Mouse (Mus musculus) B cell, adult (primary cell): ENCODE data around the gene Prdx2. TPM values are rescaled to one million over a fixed set of nuclear protein-coding genes. Genes with fewer than 3 reads are reported as not detected.

Experiments used
- total RNA-seq: library from RNA; stranded (reverse); gene quantifications from 4 replicates; pipeline ENCODE4 v1.2.4, GENCODE M21; 2023; ENCODE audit not compliant: inconsistent age

Gene Prdx2
- total RNA-seq: 57.4 to 60.7 TPM (median 59.6 TPM) in 4 replicates

DNA sequence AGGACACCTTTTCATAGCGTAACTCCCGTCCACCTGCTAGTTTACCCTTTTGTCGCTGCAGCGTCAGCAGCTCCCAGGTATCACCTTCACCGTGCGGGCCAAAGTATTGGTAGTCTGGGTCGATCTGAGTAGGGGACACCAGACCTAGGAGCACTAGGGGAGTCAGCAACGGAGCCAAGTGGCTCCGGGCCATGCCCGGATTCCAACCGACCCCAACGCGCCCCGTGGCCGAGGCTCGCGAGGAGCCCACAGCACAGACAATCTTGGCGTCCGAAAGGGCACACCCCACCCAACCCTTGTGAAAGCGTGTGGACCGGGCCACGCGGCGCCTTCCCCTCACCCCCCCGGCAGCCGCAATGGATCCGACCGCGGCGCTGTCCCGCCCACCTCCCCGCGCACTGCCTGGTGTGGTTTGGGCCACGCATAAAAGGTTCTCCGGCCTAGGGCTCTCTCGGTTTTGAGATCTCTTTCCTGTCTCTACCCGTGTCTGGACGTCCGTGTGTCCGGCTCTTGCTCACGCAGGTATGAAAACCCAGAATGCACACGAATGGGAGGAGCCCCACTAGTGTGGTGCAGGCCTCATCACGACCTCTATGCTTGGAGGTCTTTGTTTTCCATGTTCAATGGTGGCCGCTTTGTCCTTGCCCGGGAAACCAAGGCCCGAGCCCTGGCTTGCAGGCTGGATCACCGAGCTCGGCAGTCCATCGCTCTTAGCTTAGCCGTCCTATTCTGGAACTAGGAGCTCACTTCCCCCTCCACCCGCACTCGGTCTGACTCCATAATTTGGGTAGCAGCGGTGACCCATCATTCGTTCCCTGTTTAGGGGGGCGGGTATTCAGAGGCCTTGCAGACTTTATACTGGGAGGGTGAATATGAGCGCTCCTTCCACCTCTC lies at the start of gene Prdx2, which contains the start of the genes Gm49661 and Rnaseh2a:
TSS of gene Prdx2 (plus strand) at position 347 of the 894 bp plus-strand sequence.
TSS of gene Gm49661 (minus strand) at position 193 of the 894 bp plus-strand sequence.
TSS of gene Rnaseh2a (minus strand) at position 527 of the 894 bp plus-strand sequence.

DNA sequence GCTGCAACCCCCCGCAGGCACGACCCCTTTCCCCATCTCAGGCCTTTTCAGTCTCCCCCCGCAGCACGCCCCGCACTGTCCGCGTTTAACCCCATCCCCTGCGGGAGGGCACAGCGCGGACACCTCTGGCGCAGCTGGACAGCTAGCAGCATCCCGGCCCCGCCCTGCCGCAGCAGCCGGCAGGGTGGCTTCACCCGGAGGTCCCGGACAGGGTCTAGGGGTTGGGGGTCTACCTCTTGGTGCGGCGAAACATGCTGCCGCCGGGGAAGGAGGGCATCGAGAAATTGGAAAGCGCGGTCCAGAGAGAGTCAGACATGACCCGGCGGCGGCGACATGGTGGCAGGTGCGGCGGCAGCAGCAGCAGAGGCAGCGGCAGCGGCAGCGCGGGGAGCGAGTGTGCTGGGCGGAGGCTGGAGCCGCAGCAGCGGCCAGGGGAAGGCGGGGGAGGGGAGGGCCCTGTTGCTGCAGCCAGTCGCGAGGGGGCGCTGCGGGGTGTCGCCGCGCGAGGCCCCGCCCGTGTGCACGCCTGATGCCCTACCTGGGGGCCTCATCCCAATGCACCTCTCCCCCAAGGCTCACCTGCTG lies 32.3 kb upstream of the Prdx2 start, which contains the start of gene Mast1:
TSS of gene Mast1 (minus strand) at position 398 of the 585 bp plus-strand sequence.

DNA sequence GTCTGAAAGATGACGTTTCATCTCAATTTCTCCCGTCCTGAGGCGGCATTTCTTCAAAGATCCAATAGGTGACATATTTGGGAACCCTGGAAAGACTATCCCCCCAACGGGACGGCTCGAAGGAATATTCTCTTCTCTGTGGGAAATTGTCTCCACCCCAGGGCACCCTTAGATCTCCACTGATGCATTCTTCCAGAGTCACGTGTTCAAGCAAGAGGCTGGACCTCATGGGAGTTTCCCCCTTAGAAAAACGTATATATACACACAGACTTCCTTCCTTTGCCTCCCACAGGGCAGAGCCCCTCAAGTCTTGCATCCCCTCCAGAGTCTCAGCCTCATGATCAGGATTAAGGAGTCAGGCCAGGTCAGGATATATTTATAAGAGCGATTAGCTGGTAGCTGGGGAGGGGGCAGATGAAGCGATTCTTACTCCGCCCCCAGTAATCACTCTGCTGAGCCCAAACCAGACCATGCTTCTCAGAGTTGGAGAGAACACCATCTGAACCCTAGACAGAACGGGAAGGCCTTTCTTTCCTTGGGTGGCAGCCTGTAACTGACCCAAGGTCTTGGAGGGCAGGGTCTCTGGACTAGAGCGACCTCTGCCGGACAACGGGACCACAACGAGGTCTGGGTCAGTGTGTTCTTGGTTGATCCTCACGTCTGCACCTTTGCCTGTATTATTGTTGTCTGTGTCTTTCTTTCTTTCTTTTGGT lies 22.7 kb upstream of the Prdx2 start, which contains the start of gene Rtbdn:
TSS of gene Rtbdn (plus strand) at position 464 of the 713 bp plus-strand sequence.

DNA sequence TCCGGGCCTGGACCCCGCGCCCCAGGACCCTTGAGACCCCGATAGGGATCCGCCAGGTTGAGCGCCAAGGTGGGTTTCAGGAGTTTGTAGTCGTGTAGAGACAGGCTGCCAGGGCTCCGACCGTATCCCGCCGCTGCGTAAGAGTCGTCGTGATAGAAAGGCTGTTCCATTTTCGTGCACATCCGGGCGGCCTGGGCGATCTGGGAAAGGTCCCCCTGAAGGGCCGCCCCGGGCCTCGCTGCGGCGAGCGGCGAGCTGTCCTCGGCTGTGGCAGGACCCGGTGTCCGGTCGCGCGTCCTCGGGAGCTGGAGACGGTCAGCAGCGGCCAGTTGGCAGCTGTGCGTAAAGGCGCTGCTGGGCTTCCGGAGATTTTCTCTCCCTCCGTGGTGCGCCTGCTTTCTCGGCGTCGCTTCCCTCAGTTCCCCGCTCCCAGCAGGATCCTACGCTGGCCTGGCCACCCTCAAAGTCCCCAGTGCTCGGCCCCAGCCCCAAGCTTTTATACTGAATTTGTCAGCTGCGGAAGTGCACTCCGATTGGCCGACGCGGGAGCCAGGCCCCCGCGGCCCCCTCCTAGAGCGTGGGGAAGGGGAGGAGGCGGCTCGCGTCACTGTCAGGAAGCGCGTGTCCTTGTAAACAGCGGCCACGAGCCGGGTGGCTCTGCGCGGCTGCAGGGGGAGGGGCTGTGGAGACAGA lies 9.0 kb downstream of the Prdx2 start, which contains the start of gene Junb:
TSS of gene Junb (minus strand) at position 471 of the 693 bp plus-strand sequence.

DNA sequence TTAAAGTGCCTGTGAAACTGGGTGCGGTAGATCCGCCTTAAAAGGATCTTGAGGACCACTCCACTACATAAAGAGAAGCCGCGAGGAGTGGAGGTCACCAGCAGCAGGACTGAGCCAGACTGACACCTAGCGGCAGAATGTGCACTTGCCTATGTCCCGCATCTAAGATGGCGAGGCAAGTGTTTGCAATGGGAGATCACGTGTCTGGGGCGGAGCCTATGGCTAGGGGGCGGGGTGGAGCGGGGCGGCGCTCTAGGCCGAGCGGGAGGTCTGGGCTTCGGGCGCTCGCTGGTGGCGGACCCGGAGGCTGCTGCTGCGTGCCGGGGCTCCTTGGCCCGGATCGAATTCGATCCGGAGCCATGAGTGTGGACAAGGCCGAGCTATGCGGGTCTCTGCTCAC lies 21.0 kb downstream of the Prdx2 start, which contains the start of gene Hook2:
TSS of gene Hook2 (plus strand) at position 255 of the 400 bp plus-strand sequence.

DNA sequence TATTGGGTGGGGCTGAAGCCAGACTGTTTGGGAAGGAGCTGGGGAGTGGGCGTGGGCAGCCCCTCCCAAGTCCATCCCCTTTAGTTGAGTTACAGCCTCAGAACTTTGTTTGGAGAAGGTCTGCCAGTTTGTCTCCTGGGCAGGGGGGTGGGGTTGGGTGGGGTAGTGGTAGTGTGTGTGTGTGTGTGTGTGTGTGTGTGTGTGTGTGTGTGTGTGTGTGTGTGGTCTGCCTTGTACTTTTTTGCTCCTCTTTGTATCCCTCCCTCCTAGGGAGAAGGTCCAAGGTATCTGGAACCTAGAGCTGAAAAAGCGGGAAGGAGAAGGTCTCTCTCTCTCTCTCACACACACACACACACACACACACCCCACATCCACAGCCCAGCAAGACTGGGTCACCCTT lies 45.0 kb downstream of the Prdx2 start, which contains the start of gene Best2:
TSS of gene Best2 (minus strand) at position 101 of the 400 bp plus-strand sequence.

Other genes with a start within 250 kb of the Prdx2 start
- not detected in 4 replicates for gene G430095P16Rik, start 246.6 kb upstream of the Prdx2 start, total RNA-seq
- gene Nfix, start 169.2 kb upstream of the Prdx2 start, total RNA-seq: 1.4 to 4.3 TPM (median 2.8 TPM) in 4 replicates
- 2.2 to 3.3 TPM (median 2.8 TPM) in 4 replicates for gene Dand5, start 146.8 kb upstream of the Prdx2 start, total RNA-seq
- 11.4 to 12.8 TPM (median 11.7 TPM) in 4 replicates for gene Gadd45gip1, start 138.1 kb upstream of the Prdx2 start, total RNA-seq
- gene Rad23a, start 128.9 kb upstream of the Prdx2 start, total RNA-seq: 48.0 to 63.3 TPM (median 61.5 TPM) in 4 replicates
- 564 to 720 TPM (median 619 TPM) in 4 replicates for gene Calr, start 122.7 kb upstream of the Prdx2 start, total RNA-seq
- gene Farsa, start 112.6 kb upstream of the Prdx2 start, total RNA-seq: 66.8 to 70.5 TPM (median 68.5 TPM) in 4 replicates
- gene Syce2, start 97.5 kb upstream of the Prdx2 start, total RNA-seq: 6.1 to 11.9 TPM (median 9.0 TPM) in 4 replicates
- gene Gcdh, start 75.7 kb upstream of the Prdx2 start, total RNA-seq: 18.7 to 34.4 TPM (median 31.5 TPM) in 4 replicates
- gene Klf1, start 67.7 kb upstream of the Prdx2 start, total RNA-seq: 0.32 to 0.45 TPM in 2 of 4 replicates, not detected in the others
- gene Dnase2a, start 61.0 kb upstream of the Prdx2 start, total RNA-seq: 67.4 to 74.5 TPM (median 72.7 TPM) in 4 replicates
- gene Mast1, start 32.2 kb upstream of the Prdx2 start, total RNA-seq: 0.16 to 0.57 TPM (median 0.23 TPM) in 4 replicates
- not detected in 4 replicates for gene Rtbdn, start 22.6 kb upstream of the Prdx2 start, total RNA-seq
- gene Gm49661, start 154 bp upstream of the Prdx2 start, total RNA-seq: 2.0 TPM in 1 of 4 replicates, not detected in the others
- gene Rnaseh2a, start 180 bp downstream of the Prdx2 start, total RNA-seq: 30.0 to 35.5 TPM (median 33.5 TPM) in 4 replicates
- gene Junb, start 9.1 kb downstream of the Prdx2 start, total RNA-seq: 1,539 to 1,702 TPM (median 1,628 TPM) in 4 replicates
- gene Hook2, start 21.0 kb downstream of the Prdx2 start, total RNA-seq: 5.9 to 8.3 TPM (median 6.6 TPM) in 4 replicates
- gene Best2, start 44.9 kb downstream of the Prdx2 start, total RNA-seq: 0.32 TPM in 1 of 4 replicates, not detected in the others
- 87.6 to 96.1 TPM (median 94.0 TPM) in 4 replicates for gene Asna1, start 55.7 kb downstream of the Prdx2 start, total RNA-seq
- 205 to 226 TPM (median 223 TPM) in 4 replicates for gene Trir, start 57.2 kb downstream of the Prdx2 start, total RNA-seq
- 38.8 to 49.7 TPM (median 45.7 TPM) in 4 replicates for gene Tnpo2, start 67.3 kb downstream of the Prdx2 start, total RNA-seq
- gene Fbxw9, start 90.5 kb downstream of the Prdx2 start, total RNA-seq: 14.4 to 17.5 TPM (median 15.4 TPM) in 4 replicates
- gene Gm5741, start 98.4 kb downstream of the Prdx2 start, total RNA-seq: 3.0 TPM in 1 of 4 replicates, not detected in the others
- gene Dhps, start 102.2 kb downstream of the Prdx2 start, total RNA-seq: 105 to 138 TPM (median 115 TPM) in 4 replicates
- 49.2 to 55.9 TPM (median 50.9 TPM) in 4 replicates for gene Wdr83os, start 111.2 kb downstream of the Prdx2 start, total RNA-seq
- gene Wdr83, start 111.7 kb downstream of the Prdx2 start, total RNA-seq: 12.5 to 15.1 TPM (median 13.1 TPM) in 4 replicates
- gene Man2b1, start 113.7 kb downstream of the Prdx2 start, total RNA-seq: 156 to 176 TPM (median 163 TPM) in 4 replicates
- 0.16 TPM in 1 of 4 replicates, not detected in the others for gene Zfp791, start 153.5 kb downstream of the Prdx2 start, total RNA-seq
- not detected in 4 replicates for gene Cks1brt, start 182.3 kb downstream of the Prdx2 start, total RNA-seq